Mouse (Mus musculus) kidney, embryonic 14.5 days (tissue): ENCODE results near the gene C2cd2. TPM values are rescaled to one million over a fixed set of nuclear protein-coding genes. Genes with fewer than 3 reads are reported as not detected.
A peak's percentile ranks its signal among the peaks of the same experiment; 100 is the strongest.
"Not testable (repeated sequence)": the region's sequence is repeated elsewhere in the genome, so short reads cannot be mapped to it uniquely, and the experiment has no call there.

ENCODE experiments used
- ATAC-seq: fragments of 200-750 bp; cut with Nextera tagmentation; 2 replicates; pipeline ENCODE4 v1.8.0; 2017; ENCODE audit warnings: moderate number of reproducible peaks, mild to moderate bottlenecking, moderate TSS enrichment, moderate library complexity; ENCODE audit not compliant: low FRiP score, low TSS enrichment
- H3K27ac ChIP-seq: fragments of 300-500 bp; sonication (generic); 2 replicates; pipeline ENCODE4 v1.5.1; 2014; ENCODE audit warnings: low read depth, mild to moderate bottlenecking, low read length, moderate library complexity, mixed read lengths
- H3K27me3 ChIP-seq: fragments of 300-500 bp; sonication (generic); 2 replicates; pipeline ENCODE4 v1.6.1; 2014; ENCODE audit warnings: mild to moderate bottlenecking, low read length; ENCODE audit not compliant: control insufficient read depth, insufficient read depth
- H3K36me3 ChIP-seq: fragments of 300-500 bp; sonication (generic); 2 replicates; pipeline ENCODE4 v1.6.1; 2014; ENCODE audit warnings: low read length, mixed read lengths; ENCODE audit not compliant: control insufficient read depth, insufficient read depth
- H3K4me1 ChIP-seq: fragments of 300-500 bp; sonication (generic); 2 replicates; pipeline ENCODE4 v1.6.1; 2014; ENCODE audit warnings: low read length, mixed read lengths; ENCODE audit not compliant: control insufficient read depth, insufficient read depth
- H3K4me2 ChIP-seq: fragments of 300-500 bp; sonication (generic); replicated peaks from 2 replicates; pipeline ENCODE4 v1.6.1; 2014; ENCODE audit warnings: low read depth, mild to moderate bottlenecking, low read length
- H3K4me3 ChIP-seq: fragments of 300-500 bp; sonication (generic); 2 replicates; pipeline ENCODE4 v1.5.1; 2014; ENCODE audit warnings: mild to moderate bottlenecking, low read length
- H3K9ac ChIP-seq: fragments of 300-500 bp; sonication (generic); 2 replicates; pipeline ENCODE4 v1.6.1; 2014; ENCODE audit warnings: low read depth, mild to moderate bottlenecking, low read length, moderate library complexity
- H3K9me3 ChIP-seq: fragments of 300-500 bp; sonication (generic); 2 replicates; pipeline ENCODE4 v1.6.1; 2016; ENCODE audit warnings: low read length; ENCODE audit not compliant: control insufficient read depth
- WGBS: fragments of 180-500 bp; shearing (Covaris S2); extraction: QIAGEN DNeasy Blood & Tissue Kit; methylation state at CpG from one replicate; pipeline ENCODE4 v1.1.7; 2014; 5-methylcytosine and 5-hydroxymethylcytosine counted together
- polyA plus RNA-seq: library from polyadenylated mRNA; unstranded; fragments of >200 nt; fragmentation: Nextera tagmentation; extraction: Ambion mirVana; gene quantifications from 2 replicates; pipeline ENCODE4 v1.2.1, GENCODE M21; 2014

Gene C2cd2
- 12.6 and 20.6 TPM in 2 replicates for polyA plus RNA-seq

DNA sequence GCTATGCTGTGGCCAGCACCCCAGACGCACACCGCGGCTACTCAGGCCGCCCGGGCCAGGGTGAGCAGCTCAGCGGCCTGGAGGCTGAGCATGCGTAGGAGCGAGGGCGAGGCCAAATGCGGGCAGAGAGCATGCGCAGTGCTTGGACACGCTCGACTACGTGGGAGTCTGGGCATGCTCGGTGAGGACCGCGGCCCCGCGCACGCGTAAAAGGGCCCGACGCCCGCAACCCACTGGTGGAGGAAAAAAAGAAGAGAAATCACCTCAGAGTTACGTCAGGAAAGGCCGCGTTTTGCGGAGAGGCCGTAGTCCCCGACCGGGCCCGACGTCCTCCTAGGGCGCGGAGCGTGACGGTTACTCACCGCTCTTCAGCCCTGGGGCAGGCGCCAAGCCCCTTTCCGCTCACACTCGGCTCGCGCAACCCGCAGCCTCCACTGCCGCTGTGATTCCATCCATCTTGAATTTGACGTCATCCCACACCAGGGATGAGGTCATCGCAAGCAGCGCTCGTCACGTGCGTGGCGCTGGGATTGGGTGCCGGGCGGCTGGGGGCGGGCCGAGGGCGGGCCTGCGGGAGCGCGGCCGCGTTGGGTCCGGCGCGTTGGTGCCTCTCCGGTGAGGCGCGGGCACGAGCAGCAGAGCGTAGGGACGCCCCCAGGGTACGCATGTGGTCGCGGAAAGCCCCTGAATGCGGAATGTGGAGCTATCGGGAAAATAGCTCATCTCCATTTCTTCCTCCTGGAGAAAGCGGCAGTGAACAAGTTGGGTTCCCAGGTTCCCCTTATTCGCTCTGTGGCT lies at the start of gene C2cd2, which contains the start of gene Zbtb21:
C2cd2 (minus strand) TSS at position 448 of the 798 bp plus-strand sequence.
Zbtb21 (minus strand) TSS at position 472 of the 798 bp plus-strand sequence.
- H3K4me1 ChIP-seq: peaks cover 4% of the 10 kb centered on the region; the same call in 1 of the 2 replicates
- H3K36me3 ChIP-seq: no peaks in the 10 kb centered on the region
- H3K9ac ChIP-seq: peak within 1 kb of the TSS; percentile 92
- no peaks in the 10 kb centered on the region for H3K9me3 ChIP-seq
- H3K27ac ChIP-seq: peak within 1 kb of the TSS; percentile 94
- under 1% methylated on average over 78 of the region's 78 CpGs for WGBS
- peak; percentile 99 for ATAC-seq
- H3K27me3 ChIP-seq: no peaks in the 10 kb centered on the region
- peak within 1 kb of the TSS; percentile 78 for H3K4me2 ChIP-seq
- peak within 1 kb of the TSS; percentile 89 for H3K4me3 ChIP-seq

DNA sequence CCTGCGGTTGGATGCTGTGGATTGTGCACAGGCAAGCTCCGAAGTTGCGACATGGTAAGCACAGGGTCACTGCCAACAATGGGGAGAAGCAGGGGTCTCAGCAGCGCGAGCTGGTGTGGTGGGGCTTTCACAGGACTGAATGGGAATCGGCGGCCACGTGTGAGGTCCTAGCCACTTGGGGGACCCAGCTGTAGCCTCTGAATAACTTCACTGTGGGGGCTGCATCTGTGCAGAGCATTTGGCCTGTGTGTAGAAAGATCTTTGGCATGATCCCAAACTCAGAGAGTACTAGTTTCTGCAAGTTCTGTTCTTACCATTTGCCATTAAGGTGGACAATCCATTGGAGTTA lies 35.0 kb upstream of the C2cd2 start:
- H3K9me3 ChIP-seq, H3K4me1 ChIP-seq, H3K36me3 ChIP-seq, H3K27me3 ChIP-seq: not testable (repeated sequence)
- Histone ChIP-seq H3K4me3 (peak overlapping the region; percentile 52), H3K27ac (peak overlapping the region; percentile 88; the same call in 1 of the 2 replicates), H3K4me2 (peak overlapping the region; percentile 58), H3K9ac (peak overlapping the region; percentile 58)
- WGBS: under 1% methylated on average over 8 of the region's 8 CpGs
- ATAC-seq: peak; percentile 68; the same call in 1 of the 2 replicates

DNA sequence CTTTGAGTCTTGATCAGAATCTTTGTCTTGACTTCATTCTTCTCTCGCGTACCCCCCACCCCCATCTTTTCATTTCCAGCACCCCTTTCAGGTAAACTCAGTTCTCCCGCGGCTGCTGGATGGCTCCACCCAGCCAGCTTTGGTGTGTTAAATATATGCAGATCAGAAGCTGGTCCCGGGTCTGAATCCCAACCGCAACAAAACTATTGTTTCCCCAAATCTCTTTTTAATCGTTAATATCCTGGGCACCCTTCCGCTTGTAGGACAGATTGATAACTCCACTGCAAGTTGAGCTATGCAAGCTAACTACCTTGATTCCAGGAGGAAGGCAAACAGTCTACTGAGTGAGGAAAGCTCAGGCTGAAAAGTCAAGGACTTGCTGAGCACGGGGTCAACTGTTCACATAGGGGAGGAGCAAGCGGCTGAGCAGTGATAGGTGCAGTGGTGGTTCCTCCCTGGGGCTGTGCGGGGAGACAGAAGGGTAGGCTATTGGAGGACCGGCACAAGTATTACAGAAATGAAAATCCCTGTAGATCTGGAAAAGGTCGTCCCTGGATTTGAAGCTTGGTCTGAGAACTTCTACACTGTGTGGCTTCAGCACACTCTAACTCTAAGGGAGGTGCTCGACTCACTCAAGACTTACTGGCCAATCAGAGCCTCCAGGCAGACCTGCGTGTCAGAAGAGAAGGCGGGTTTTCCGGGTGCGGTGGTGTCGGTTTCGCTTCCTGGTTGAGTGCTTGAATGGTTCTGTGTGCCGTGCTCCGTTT lies 34.4 kb upstream of the C2cd2 start, which contains the start of gene B230307C23Rik:
B230307C23Rik (plus strand) TSS at position 700 of the 767 bp plus-strand sequence.
- Histone ChIP-seq H3K27ac (peak within 1 kb of the TSS; percentile 88), H3K4me1 (0 out of 2 replicates have a peak, but pooled peaks cover 3% of the 10 kb centered on the region), H3K27me3 (no peaks in the 10 kb centered on the region), H3K9ac (peak within 1 kb of the TSS; percentile 58), H3K4me3 (peak within 1 kb of the TSS; percentile 52), H3K4me2 (peak within 1 kb of the TSS; percentile 58), H3K36me3 (no peaks in the 10 kb centered on the region), H3K9me3 (peaks cover 5% of the 10 kb centered on the region; the same call in 1 of the 2 replicates)
- ATAC-seq: peak; percentile 99
- WGBS: 1% methylated on average over 22 of the region's 22 CpGs

DNA sequence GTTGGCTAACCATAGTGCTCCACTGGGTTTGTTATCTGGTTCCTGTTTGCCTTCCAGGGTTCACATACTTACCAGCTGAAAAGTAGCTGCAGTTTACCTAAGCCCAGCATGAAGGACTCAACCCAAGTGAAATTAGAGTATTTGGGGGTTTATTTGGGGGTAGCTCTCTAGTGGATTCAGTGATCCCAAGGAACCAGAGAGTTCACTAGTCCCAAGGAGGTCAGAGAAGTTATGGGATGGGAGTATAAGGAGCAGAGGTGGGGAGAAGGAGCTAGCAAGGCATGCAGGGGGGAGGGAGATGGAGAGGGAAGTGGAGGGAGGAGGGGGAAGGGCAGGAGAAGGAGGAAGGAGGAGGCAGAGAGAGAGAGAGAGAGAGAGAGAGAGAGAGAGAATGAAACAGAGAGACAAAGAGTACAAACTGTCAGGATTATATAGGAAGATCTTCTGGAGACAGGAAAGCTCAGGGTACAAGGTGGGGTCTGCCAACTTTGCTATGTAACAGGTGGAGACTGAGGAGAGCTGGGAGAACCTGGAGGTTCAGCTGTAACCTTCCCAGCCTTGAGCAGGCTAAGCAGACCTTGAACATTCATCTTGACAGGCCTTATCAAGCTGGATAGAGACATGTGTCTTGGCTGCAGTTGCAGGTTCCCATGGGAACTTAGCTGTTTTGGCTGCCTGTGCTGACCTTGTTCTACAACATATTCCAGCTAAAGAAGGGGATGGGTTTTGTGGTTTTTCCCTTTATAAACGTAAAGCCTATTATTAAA lies 33.6 kb upstream of the C2cd2 start:
- Histone ChIP-seq H3K36me3 (no peaks in the 10 kb centered on the region), H3K4me1 (0 out of 2 replicates have a peak, but pooled peaks cover 3% of the 10 kb centered on the region), H3K9ac (peak overlapping the region; percentile 58; the same call in 1 of the 2 replicates), H3K27me3 (no peaks in the 10 kb centered on the region), H3K9me3 (0 out of 2 replicates have a peak, but pooled peaks cover 3% of the 10 kb centered on the region), H3K27ac (no peak overlapping the region), H3K4me3 (peak overlapping the region; percentile 52; the same call in 1 of the 2 replicates), H3K4me2 (peak overlapping the region; percentile 58)
- no peak for ATAC-seq
- 37% methylated on average over 1 of the region's 1 CpGs for WGBS

DNA sequence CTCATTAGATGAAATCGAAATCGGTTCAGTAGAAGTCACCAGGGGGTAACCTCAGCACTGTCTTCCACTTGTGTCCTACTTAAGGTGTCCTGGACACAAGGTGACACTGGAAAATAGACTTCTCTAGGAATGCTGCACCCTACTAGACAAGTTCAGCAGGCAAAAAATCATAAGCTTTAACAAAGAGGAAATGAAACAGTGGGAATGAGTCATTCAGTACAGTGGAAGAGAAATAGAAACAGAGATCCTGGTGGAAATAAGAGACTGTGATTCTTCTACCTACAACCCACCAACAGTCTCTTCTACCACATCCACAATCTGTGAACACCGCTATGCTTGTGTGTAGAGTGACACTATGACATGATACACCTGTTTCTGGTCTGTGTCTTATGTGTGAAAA lies 30.1 kb upstream of the C2cd2 start:
- not testable (repeated sequence) for H3K27me3 ChIP-seq, H3K4me1 ChIP-seq, ATAC-seq, H3K9me3 ChIP-seq, H3K9ac ChIP-seq, H3K4me3 ChIP-seq, H3K36me3 ChIP-seq, H3K27ac ChIP-seq, H3K4me2 ChIP-seq
- WGBS: 78% methylated on average over 3 of the region's 3 CpGs

DNA sequence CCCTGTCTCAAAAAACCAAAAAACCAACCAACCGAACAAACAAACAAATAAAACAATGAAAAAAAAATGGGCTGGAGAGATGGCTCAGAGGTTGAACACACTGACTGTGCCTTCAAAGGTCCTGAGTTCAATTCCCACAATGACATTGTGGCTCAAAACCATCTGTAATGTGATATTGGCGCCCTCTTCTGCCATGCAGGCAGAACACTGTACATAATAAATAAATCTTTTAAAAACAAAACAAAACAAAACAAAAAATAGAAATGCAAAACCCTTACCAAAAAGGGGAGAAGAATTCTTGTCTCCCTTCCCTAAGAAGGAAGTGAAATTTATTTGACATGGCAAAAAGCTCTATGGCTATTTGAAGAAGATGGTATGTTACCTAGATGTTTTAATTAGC lies 29.1 kb upstream of the C2cd2 start:
- Histone ChIP-seq H3K4me1 (no peaks in the 10 kb centered on the region), H3K27ac (no peak overlapping the region), H3K4me3 (no peak overlapping the region), H3K4me2 (no peak overlapping the region), H3K27me3 (no peaks in the 10 kb centered on the region), H3K9me3 (no peaks in the 10 kb centered on the region), H3K36me3 (no peaks in the 10 kb centered on the region), H3K9ac (no peak overlapping the region)
- 78% methylated on average over 2 of the region's 2 CpGs for WGBS
- no peak for ATAC-seq

DNA sequence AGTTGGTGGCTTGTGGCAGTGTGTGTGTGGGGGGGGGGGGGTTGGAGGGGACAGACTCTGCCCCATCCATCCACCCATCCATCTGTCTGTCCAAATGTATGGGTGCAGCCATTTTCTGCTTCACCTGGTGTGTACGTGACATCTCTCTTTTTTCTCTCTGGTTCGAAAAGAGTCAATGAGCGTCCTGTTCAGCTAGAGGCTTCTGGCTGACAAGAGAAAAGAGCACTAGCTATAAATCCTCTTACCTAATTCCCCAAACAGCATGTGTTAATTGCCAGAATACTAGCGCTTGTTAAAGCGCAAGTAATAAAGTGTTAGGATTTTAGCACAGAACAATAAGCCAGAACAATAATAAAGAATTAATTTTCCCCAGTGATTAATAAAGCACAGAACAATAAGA lies 22.2 kb upstream of the C2cd2 start:
- no peaks in the 10 kb centered on the region for H3K27me3 ChIP-seq
- ATAC-seq: no peak
- 39% methylated on average over 5 of the region's 5 CpGs for WGBS

DNA sequence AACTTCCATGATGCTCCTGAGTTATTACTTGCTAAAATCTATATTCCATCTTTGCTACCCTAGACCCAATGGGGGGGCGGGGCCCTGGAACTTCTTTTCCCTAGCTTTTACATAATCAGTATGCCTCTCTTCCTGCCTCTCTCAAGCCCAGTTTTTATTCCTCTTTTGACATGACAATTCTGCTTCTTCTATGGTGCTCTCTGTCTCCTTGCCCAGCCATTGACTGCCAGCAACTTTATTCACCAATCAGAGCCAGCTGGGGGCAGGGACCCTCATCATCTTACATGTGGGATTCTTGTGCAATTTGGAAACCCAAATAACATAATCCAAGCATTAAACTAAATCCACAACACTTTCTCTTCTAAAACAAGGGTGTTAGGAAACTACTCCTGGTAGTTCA lies 19.0 kb upstream of the C2cd2 start:
- H3K36me3 ChIP-seq: no peaks in the 10 kb centered on the region
- no peak overlapping the region for H3K27ac ChIP-seq
- H3K27me3 ChIP-seq: no peaks in the 10 kb centered on the region
- no peak overlapping the region for H3K4me2 ChIP-seq
- no peak overlapping the region for H3K9ac ChIP-seq
- no peak overlapping the region for H3K4me3 ChIP-seq
- WGBS: 90% methylated on average over 1 of the region's 1 CpGs
- H3K9me3 ChIP-seq: no peaks in the 10 kb centered on the region
- no peaks in the 10 kb centered on the region for H3K4me1 ChIP-seq
- ATAC-seq: no peak

More for the DNA sequence above, 22.2 kb upstream of the C2cd2 start:
- no peaks in the 10 kb centered on the region for H3K36me3 ChIP-seq
- H3K4me1 ChIP-seq: no peaks in the 10 kb centered on the region
- no peak overlapping the region for H3K9ac ChIP-seq
- H3K4me3 ChIP-seq: no peak overlapping the region
- no peaks in the 10 kb centered on the region for H3K9me3 ChIP-seq
- no peak overlapping the region for H3K4me2 ChIP-seq
- no peak overlapping the region for H3K27ac ChIP-seq
